Mouse (Mus musculus) heart, embryonic 11.5 days (tissue): ENCODE results near the gene 1700029I15Rik. TPM values are rescaled to one million over a fixed set of nuclear protein-coding genes. Genes with fewer than 3 reads are reported as not detected.

Experiments used
- ATAC-seq: fragments of 200-750 bp; cut with Nextera tagmentation; replicated peaks from 2 replicates; pipeline ENCODE4 v1.8.0; 2017; ENCODE audit warnings: moderate library complexity; ENCODE audit not compliant: insufficient number of reproducible peaks, low FRiP score, low TSS enrichment
- H3K27ac ChIP-seq: fragments of 300-500 bp; sonication (generic); 2 replicates; pipeline ENCODE4 v1.5.1; 2014; ENCODE audit warnings: mild to moderate bottlenecking, low read depth, low read length
- H3K27me3 ChIP-seq: fragments of 300-500 bp; sonication (generic); 2 replicates; pipeline ENCODE4 v1.6.1; 2014; ENCODE audit warnings: mild to moderate bottlenecking, low read length, mixed read lengths; ENCODE audit not compliant: control insufficient read depth, insufficient read depth
- H3K36me3 ChIP-seq: fragments of 300-500 bp; sonication (generic); 2 replicates; pipeline ENCODE4 v1.6.1; 2014; ENCODE audit warnings: mild to moderate bottlenecking, low read length, moderate library complexity, mixed read lengths; ENCODE audit not compliant: control insufficient read depth, insufficient read depth
- H3K4me1 ChIP-seq: fragments of 300-500 bp; sonication (generic); 2 replicates; pipeline ENCODE4 v1.6.1; 2014; ENCODE audit warnings: low read length; ENCODE audit not compliant: control insufficient read depth, insufficient read depth
- H3K4me2 ChIP-seq: fragments of 300-500 bp; sonication (generic); 2 replicates; pipeline ENCODE4 v1.6.1; 2014; ENCODE audit warnings: mild to moderate bottlenecking, moderate library complexity
- H3K4me3 ChIP-seq: fragments of 300-500 bp; sonication (generic); 2 replicates; pipeline ENCODE4 v1.5.1; 2014; ENCODE audit warnings: low read depth, low read length
- H3K9ac ChIP-seq: fragments of 300-500 bp; sonication (generic); 2 replicates; pipeline ENCODE4 v1.6.1; 2014; ENCODE audit warnings: mild to moderate bottlenecking, low read depth, low read length, moderate library complexity
- H3K9me3 ChIP-seq: fragments of 300-500 bp; sonication (generic); replicated peaks from 2 replicates; pipeline ENCODE4 v1.6.1; 2016; ENCODE audit warnings: low read length; ENCODE audit not compliant: control insufficient read depth
- WGBS: fragments of 180-500 bp; shearing (Covaris S2); extraction: QIAGEN DNeasy Blood & Tissue Kit; methylation state at CpG from one replicate; pipeline ENCODE4 v1.1.7; 2014; ENCODE audit not compliant: insufficient replicate concordance; 5-methylcytosine and 5-hydroxymethylcytosine counted together
- polyA plus RNA-seq: library from polyadenylated mRNA; unstranded; fragments of >200 nt; fragmentation: Nextera tagmentation; extraction: Ambion mirVana; gene quantifications from 2 replicates; pipeline ENCODE4 v1.2.1, GENCODE M21; 2014

1700029I15Rik gene
- polyA plus RNA-seq, 1 experiment from 2014 or later = 0.67 TPM

- peaks cover 34% of the 10 kb centered on the region for H3K4me1 ChIP-seq
- 73% methylated on average over 9 of the region's 9 CpGs for WGBS
These were observed 42.3 kb downstream of the 1700029I15Rik start for GRCm38 (mm10) chr2:92424462-92425308.

DNA sequence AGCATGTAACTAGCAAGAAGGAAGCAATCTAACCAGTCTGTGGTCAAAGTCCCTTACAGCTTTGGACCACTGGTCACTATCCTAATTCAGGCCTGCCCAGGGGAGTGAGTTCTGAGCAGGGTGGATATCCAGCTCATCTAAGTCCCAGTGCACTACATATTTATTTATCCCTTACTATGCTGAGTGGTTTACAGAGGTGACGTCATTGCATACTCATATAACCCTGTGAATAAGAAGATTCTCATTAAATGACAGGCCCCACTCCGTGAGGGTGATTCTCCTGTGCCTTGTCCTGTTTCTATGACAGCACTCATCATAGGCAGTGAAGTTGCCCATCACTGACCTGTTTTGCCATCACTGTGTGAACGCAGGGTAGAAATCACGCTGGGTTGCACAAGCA is 43.0 kb downstream of the 1700029I15Rik start:
- 88% methylated on average over 4 of the region's 4 CpGs for WGBS
- no peak overlapping the region for H3K9ac ChIP-seq
- peaks cover 36% of the 10 kb centered on the region for H3K4me1 ChIP-seq
- ATAC-seq = no peak
- H3K27ac ChIP-seq = peak overlapping the region; percentile 88
- no peak overlapping the region for H3K4me3 ChIP-seq
- H3K27me3 ChIP-seq = no peaks in the 10 kb centered on the region
- no peak overlapping the region for H3K4me2 ChIP-seq
- H3K36me3 ChIP-seq = peaks cover 11% of the 10 kb centered on the region
- H3K9me3 ChIP-seq = no peaks in the 10 kb centered on the region

More at GRCm38 (mm10) chr2:92424462-92425308, 42.3 kb downstream of the 1700029I15Rik start:
- 0 out of 2 replicates have a peak, but pooled peaks have one; percentile 6 for ATAC-seq
- no peak overlapping the region for H3K4me3 ChIP-seq
- peaks cover 11% of the 10 kb centered on the region for H3K36me3 ChIP-seq
- no peaks in the 10 kb centered on the region for H3K9me3 ChIP-seq
- H3K27me3 ChIP-seq = no peaks in the 10 kb centered on the region
- peak overlapping the region; percentile 88 for H3K27ac ChIP-seq
- H3K4me2 ChIP-seq = no peak overlapping the region
- H3K9ac ChIP-seq = peak overlapping the region; percentile 22; the same call in 1 of the 2 replicates

DNA sequence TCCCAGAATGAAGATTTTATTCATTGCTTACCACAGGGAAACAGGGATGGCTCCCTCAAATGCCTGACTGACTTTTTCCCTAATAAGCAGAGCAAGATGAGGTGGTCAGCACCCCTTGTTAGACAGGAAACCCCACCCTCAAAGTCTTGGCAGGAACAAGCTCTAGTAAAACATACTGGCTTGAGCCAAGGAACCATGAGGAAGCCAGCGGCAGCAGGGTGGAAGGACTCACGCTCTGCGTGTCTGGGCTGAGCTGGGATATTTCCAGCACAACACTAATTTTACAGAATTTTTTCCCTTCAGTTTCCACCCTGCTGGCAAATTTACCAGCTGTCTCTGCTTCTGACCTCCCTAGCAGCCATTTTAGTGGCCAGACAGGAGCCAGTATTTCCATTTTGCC is 44.1 kb downstream of the 1700029I15Rik start:
- 83% methylated on average over 3 of the region's 3 CpGs for WGBS
- no peak overlapping the region for H3K9ac ChIP-seq
- peaks cover 11% of the 10 kb centered on the region for H3K36me3 ChIP-seq
- H3K9me3 ChIP-seq = no peaks in the 10 kb centered on the region
- H3K27ac ChIP-seq = peak overlapping the region; percentile 1; the same call in 1 of the 2 replicates
- no peak overlapping the region for H3K4me2 ChIP-seq
- no peaks in the 10 kb centered on the region for H3K27me3 ChIP-seq
- peaks cover 46% of the 10 kb centered on the region for H3K4me1 ChIP-seq
- no peak for ATAC-seq
- no peak overlapping the region for H3K4me3 ChIP-seq

DNA sequence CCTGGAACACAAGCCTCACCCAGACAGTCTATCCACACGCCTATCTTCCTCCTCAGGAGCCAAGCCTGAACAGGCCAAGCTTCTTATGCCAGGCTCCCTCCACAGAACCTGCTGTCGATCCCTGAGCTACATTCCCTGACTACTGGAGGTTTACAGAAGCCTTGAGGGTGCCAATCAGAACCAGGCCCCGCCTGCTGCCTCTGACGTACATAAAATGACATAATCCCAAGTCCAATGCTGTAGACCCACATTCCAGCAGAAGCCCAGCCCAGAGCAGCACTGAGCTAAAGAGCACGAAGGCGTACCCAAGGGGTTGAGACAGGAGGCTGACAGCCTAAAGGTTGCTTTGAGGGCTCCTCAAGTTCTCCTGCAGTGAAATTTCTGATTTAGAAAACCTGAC is 45.5 kb downstream of the 1700029I15Rik start:
- WGBS = 55% methylated on average over 6 of the region's 6 CpGs
- no peaks in the 10 kb centered on the region for H3K9me3 ChIP-seq
- H3K4me3 ChIP-seq = no peak overlapping the region
- ATAC-seq = no peak
- H3K27me3 ChIP-seq = no peaks in the 10 kb centered on the region
- H3K9ac ChIP-seq = no peak overlapping the region
- H3K4me2 ChIP-seq = no peak overlapping the region
- H3K27ac ChIP-seq = peak overlapping the region; percentile 42; the same call in 1 of the 2 replicates
- peaks cover 59% of the 10 kb centered on the region for H3K4me1 ChIP-seq
- peaks cover 2% of the 10 kb centered on the region for H3K36me3 ChIP-seq

- ATAC-seq = no peak
- H3K9ac ChIP-seq = no peak overlapping the region
- H3K4me2 ChIP-seq = no peak overlapping the region
- H3K36me3 ChIP-seq = no peaks in the 10 kb centered on the region
- WGBS = 65% methylated on average over 2 of the region's 2 CpGs
- no peak overlapping the region for H3K27ac ChIP-seq
- no peaks in the 10 kb centered on the region for H3K9me3 ChIP-seq
- H3K4me1 ChIP-seq = peaks cover 45% of the 10 kb centered on the region
- H3K4me3 ChIP-seq = no peak overlapping the region
- H3K27me3 ChIP-seq = no peaks in the 10 kb centered on the region
These were observed 47.8 kb downstream of the 1700029I15Rik start for GRCm38 (mm10) chr2:92430089-92430488.

- Histone ChIP-seq H3K9ac (peak overlapping the region; percentile 61; the same call in 1 of the 2 replicates), H3K27ac (peak overlapping the region; percentile 63; the same call in 1 of the 2 replicates), H3K36me3 (no peaks in the 10 kb centered on the region), H3K9me3 (no peaks in the 10 kb centered on the region), H3K4me3 (peak overlapping the region; percentile 23), H3K4me1 (peaks cover 41% of the 10 kb centered on the region), H3K4me2 (peak overlapping the region; percentile 88), H3K27me3 (no peaks in the 10 kb centered on the region)
- ATAC-seq = peak; percentile 48; the same call in 1 of the 2 replicates
- WGBS = 46% methylated on average over 21 of the region's 21 CpGs
These were observed 48.6 kb downstream of the 1700029I15Rik start for GRCm38 (mm10) chr2:92430723-92431541.

- H3K4me3 ChIP-seq = peak overlapping the region; percentile 95
- H3K4me2 ChIP-seq = peak overlapping the region; percentile 88
- no peaks in the 10 kb centered on the region for H3K27me3 ChIP-seq
- H3K9me3 ChIP-seq = no peaks in the 10 kb centered on the region
- 33% methylated on average over 11 of the region's 11 CpGs for WGBS
- ATAC-seq = no peak
- no peaks in the 10 kb centered on the region for H3K36me3 ChIP-seq
- H3K9ac ChIP-seq = peak overlapping the region; percentile 61; the same call in 1 of the 2 replicates
- peak overlapping the region; percentile 63 for H3K27ac ChIP-seq
- H3K4me1 ChIP-seq = peaks cover 37% of the 10 kb centered on the region
These were observed 49.4 kb downstream of the 1700029I15Rik start for GRCm38 (mm10) chr2:92431611-92432179.
